Mouse (Mus musculus) left cerebral cortex, postnatal 4 days (tissue): ENCODE data around the gene Gm28230. TPM values are rescaled to one million over a fixed set of nuclear protein-coding genes. Genes with fewer than 3 reads are reported as not detected.

Experiments used
- DNase-seq: peaks from one replicate; pipeline ENCODE4 v3.0.0-alpha.2; 2022
- intact Hi-C: fragments of 180-260 bp; cut with DNase I; formaldehyde crosslinking; loops from one replicate; pipeline ENCODE4 v1.15.1; 2025
- total RNA-seq, 2 experiments: library from RNA; stranded (reverse); gene quantifications; 2 replicates each; pipeline ENCODE4 v1.2.3; 2021

Gene Gm28230
- total RNA-seq, 2 experiments from 2014 or later, result not detected

DNA sequence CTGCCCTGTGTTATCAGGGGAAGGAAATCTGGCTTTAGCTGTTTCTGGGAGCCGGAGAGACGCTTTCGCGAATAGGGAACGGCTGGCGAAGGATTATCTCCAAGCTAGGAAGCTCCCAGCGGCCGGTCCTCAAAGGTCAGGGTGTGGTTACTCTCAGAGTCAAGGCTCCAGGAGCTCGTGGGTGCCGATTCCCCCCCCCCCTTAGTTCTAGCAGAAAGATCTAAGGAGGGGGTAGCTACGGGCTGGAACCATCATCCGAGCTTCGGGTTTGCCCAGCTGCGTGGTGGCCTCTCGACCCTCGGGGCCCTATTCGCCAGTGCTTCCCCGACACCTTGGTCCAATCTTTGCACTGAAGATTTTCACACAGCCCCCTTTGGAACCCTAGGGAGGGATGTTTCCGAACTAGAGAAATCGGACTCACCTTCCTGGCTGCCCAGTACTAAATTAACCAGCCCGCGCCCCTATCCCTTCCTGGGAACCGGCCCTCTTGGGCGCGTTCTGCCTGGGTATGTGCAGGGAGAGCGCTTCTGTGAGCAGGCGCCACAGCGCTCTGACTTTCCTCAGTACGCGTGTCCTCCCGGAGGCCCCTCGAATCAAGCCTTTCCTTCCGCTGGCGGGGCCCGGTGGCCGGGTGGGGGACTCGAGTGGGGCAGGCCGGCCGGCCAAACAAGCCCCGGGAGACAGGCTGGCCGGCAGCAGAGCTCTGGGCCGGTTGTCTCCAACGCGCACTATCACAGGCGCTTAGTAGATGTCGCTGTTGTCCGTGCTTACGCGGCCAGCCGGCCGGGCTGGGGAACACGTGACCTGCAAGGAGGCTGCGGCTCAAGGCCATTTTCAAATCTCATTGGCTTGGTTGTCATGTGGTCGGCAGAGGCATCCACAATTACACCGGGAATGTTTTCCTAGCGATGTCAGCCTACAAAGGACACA is 35.2 kb upstream of the Gm28230 start, which contains the start of gene Hoxd10:
TSS of gene Hoxd10 (plus strand) at position 903 of the 930 bp plus-strand sequence.
- DNase-seq, result peak; percentile 52
- intact Hi-C loops, result loop anchor here (10.0 kb wide), 1 partner anchor 1414 kb away; no protein-coding TSS in a partner anchor

DNA sequence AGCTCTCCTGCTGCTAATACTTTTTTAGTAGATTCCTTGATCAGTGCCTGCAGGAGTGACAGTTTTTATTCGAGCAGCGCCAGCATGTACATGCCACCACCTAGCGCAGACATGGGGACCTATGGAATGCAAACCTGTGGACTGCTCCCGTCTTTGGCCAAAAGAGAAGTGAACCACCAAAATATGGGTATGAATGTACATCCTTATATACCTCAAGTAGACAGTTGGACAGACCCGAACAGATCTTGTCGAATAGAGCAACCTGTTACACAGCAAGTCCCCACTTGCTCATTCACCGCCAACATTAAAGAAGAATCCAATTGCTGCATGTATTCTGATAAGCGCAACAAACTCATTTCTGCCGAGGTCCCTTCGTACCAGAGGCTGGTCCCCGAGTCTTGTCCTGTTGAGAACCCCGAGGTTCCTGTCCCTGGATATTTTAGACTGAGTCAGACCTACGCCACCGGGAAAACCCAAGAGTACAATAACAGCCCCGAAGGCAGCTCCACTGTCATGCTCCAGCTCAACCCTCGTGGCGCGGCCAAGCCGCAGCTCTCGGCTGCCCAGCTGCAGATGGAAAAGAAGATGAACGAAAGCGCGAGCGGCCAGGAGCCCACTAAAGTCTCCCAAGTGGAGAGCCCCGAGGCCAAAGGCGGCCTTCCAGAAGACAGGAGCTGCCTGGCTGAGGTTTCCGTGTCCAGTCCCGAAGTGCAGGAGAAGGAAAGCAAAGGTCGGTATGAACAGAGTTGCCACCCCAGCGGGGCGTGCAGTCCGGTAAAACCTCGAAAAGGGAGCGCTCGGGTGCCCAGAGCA is 34.3 kb upstream of the Gm28230 start:
- intact Hi-C loops, result loop anchor here (10.0 kb wide), 1 partner anchor 1413 kb away; no protein-coding TSS in a partner anchor

DNA sequence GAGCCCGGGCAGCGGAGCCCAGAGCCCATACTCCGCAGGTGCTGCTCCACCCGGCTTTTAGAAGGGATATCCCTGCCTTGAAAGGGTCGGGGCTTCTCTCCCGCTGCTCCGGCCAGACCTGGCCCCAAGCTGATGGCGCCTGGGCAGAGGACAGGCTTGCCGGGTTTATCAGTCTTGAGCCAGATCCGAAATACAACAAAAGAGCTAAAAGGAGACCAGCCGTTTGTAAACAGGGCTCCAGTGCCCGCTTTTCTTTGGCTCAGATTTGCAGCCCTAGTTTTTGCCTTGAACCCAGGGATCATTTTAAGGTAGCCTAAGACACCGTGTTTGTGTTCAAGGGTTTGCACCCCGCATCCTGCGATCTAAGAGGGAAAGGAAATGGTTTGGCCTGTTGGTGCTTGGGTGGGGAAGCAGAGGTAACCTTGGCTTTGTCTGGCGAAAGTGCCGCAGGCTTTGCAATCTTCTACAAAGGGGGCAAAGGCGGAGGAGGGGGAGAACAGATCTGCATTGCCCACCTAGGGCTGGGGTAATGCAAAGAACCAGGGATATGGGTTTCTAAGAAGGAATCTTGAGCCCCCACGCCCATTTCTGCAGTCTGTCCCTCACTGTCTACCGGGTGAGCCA is 33.6 kb upstream of the Gm28230 start:
- intact Hi-C loops, result loop anchor here (10.0 kb wide), 1 partner anchor 1412 kb away; no protein-coding TSS in a partner anchor
- DNase-seq, result no peak

More for the DNA sequence above, 34.3 kb upstream of the Gm28230 start:
- DNase-seq, result no peak

DNA sequence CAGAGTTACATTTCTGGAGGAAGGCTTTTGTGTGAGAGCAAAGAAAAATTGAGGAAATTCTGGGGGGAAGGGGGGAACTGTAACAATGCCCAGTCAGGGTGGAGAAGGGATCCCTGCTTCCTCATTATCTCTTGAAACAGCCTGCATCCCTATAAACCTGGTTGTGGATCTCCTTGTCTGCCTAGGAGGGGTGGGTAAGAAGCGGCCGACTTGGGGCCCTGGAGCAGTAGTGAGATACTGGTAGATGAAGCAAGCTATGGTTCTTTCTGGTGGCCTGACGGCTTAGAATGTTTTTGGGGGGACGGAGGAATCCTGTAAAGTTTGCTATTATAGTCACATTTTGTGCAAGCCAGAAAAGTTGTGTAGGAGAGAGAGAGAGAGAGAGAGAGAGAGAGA is 33.1 kb upstream of the Gm28230 start:
- no peak for DNase-seq
- intact Hi-C loops, result loop anchor here (10.0 kb wide), 1 partner anchor 1411 kb away; no protein-coding TSS in a partner anchor

DNA sequence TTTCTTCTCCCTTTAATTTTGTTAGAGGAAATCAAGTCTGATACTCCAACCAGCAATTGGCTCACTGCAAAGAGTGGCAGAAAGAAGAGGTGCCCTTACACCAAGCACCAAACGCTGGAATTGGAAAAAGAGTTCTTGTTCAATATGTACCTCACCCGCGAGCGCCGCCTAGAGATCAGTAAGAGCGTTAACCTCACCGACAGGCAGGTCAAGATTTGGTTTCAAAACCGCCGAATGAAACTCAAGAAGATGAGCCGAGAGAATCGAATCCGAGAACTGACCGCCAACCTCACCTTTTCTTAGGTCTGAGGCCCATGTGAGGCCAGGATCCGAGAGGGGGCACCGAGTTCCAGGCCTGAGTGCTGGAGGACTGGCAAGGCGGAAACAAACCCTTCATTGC is 32.5 kb upstream of the Gm28230 start:
- DNase-seq, result no peak
- intact Hi-C loops, result loop anchor here (10.0 kb wide), 1 partner anchor 1411 kb away; no protein-coding TSS in a partner anchor

DNA sequence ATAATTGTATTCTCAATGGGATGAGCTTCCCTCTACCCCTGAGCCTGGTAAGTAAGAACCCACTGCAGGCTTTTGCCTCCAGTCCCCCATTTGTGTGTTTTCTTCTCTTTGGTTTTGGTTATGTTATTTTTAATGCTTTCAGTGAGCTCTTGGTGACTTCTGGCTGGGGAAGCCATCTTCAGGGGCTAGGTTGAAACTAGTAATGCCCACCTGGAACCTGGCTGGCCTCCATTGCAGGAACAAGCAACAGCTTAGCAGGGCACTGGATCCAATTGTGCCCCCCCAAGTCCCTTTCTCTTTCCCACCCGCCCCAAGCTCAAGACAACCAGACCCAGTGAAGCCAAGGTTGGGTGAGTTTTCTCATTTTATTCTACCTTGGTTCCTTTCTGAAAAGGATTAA is 31.1 kb upstream of the Gm28230 start:
- intact Hi-C loops, result loop anchor here (10.0 kb wide), 1 partner anchor 1409 kb away; no protein-coding TSS in a partner anchor

DNA sequence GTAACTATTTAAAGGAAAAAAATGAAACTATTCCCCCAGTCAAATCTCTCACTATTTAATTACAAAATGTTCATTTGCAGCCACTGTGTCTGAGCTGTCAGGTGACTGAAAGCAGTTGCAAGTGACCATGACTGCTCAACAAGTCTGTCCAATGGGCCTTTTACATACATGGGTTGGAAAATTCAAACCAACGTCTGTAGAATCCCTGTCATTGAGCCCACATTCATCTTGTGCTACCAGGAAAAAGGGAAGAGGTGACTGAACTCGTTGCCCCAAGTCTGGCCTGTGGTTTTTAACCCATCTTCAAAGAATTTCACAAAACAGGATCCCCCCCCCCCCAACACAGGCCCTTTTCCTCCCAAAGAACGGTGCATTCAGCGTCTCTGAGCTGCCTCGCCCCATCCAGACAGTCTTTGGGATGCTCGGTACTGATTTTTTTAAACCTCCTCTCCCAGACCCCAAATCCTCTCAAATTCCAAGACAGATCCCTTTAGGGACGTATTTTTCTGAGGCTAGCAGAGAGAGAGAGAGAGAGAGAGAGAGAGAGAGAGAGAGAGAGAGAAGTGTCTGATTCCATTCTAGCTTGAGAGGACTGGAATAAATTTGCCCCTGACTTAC is 30.6 kb upstream of the Gm28230 start:
- intact Hi-C loops, result loop anchor here (10.0 kb wide), 1 partner anchor 1409 kb away; no protein-coding TSS in a partner anchor
- DNase-seq, result no peak

More for the DNA sequence above, 31.1 kb upstream of the Gm28230 start:
- DNase-seq, result no peak

DNA sequence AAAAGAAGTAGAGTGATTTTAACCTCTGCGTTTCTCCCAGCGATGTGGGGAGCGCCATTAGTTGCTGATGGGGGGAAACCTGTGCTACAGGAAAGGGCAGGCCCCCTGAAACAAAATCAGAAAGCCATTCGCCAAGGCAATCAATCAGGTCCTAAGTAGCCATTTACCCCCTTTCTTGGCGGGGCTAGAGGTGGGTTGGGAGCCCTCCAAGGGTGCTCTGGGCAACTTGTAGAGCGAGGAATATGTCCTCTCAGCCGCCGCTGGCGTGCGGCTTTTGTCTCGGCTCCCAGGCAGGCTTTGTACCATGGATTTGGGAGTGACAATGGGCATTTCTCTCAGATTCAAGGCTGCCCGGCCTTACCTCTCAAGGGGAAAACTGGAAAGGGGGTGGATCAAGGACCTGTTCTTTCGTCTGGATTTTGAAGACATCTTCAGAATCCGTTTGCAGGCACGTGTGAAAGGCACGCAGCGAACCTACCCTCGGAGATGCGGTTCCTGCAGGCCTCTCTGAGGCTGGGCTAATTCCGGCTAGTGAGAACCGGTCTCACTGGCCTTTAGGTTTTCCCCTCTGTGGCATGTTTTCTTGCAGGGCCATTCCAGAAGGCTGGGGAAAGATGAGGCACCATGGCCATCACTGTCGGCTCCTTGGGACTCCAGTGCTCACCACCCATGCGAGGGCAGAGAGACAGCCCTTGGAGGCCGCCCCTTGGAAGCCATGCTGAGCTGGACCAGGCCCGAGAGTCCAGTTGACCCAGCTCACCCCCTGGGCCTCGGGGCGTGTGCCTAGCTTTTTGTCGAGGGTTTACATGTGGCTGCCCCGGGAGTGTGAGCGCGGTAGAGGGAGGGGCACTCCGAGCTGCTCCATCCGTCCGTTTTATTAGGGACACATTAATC is 29.8 kb upstream of the Gm28230 start:
- no peak for DNase-seq
- intact Hi-C loops, result loop anchor here (10.0 kb wide), 1 partner anchor 1408 kb away; no protein-coding TSS in a partner anchor

DNA sequence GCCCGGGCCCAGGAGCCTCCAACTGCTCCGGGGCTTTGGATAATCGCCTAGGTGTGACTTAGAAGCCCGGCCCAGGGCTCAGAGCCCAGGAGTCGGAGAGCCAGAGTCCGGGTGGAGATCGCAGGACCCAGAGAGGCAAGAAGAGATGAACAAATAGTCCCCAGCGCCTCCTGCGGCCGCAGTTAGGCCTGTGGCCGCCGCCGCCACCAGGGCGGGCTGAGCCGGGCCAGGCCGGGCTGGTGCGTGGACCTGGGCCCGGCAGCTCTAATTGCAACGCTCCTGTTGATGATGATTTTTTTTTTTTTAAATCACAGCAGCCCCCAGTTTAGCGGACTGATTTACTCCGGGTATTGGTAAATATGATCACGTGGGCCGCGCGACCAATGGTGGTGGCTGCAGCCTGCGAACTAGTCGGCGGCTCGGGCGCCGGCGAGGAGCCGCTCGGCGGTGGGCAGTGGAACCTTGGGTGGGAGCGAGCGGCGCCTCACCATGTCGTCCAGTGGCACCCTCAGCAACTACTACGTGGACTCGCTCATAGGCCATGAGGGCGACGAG is 28.9 kb upstream of the Gm28230 start, which contains the start of gene Hoxd9:
TSS of gene Hoxd9 (plus strand) at position 161 of the 555 bp plus-strand sequence.
- intact Hi-C loops, result loop anchor here (10.0 kb wide), 1 partner anchor 1407 kb away; no protein-coding TSS in a partner anchor

DNA sequence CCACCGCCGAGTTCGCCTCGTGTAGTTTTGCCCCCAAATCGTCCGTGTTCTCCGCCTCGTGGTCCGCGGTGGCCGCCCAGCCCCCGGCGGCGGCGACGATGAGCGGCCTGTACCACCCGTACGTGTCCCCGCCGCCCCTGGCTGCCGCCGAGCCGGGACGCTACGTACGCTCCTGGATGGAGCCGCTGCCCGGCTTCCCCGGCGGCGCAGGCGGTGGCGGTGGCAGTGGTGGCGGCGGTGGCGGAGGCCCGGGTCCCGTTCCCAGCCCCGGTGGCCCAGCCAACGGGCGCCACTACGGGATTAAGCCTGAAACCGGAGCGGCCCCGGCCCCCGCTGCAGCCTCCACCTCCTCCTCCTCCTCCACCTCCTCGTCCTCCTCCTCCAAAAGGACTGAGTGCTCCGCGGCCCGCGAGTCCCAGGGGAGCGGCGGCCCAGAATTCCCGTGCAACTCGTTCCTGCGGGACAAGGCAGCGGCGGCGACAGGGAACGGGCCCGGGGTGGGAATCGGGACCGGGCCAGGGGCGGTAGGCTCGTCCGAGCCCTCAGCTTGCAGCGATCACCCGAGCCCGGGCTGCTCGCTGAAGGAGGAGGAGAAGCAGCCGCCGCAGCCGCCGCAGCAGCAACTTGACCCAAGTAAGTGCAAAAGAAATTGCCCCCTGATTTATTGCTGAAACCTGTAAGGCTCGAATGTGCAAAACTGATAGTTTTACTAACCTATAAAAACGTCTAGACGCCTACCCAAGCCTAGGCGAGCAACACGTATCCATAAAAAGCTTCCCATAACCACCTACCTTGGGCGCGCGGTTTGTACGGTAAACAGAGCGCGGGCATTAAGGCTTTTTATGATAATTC is 28.1 kb upstream of the Gm28230 start:
- DNase-seq, result no peak
- intact Hi-C loops, result loop anchor here (10.0 kb wide), 1 partner anchor 1406 kb away; no protein-coding TSS in a partner anchor

More for the DNA sequence above, 28.9 kb upstream of the Gm28230 start, which contains the start of gene Hoxd9:
- no peak for DNase-seq

DNA sequence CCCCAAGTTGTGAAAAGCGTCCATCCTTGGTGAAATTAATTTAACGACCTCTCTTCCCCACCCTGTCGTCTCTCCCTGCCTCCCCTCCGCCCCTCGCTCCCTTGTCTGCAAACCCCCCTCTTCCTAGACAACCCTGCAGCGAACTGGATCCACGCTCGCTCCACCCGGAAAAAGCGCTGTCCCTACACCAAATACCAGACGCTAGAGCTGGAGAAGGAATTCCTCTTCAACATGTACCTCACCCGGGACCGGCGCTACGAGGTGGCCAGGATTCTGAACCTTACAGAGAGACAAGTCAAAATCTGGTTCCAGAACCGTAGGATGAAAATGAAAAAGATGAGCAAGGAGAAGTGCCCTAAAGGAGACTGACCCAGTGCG is 27.5 kb upstream of the Gm28230 start:
- DNase-seq, result no peak
- intact Hi-C loops, result loop anchor here (10.0 kb wide), 1 partner anchor 1406 kb away; no protein-coding TSS in a partner anchor

DNA sequence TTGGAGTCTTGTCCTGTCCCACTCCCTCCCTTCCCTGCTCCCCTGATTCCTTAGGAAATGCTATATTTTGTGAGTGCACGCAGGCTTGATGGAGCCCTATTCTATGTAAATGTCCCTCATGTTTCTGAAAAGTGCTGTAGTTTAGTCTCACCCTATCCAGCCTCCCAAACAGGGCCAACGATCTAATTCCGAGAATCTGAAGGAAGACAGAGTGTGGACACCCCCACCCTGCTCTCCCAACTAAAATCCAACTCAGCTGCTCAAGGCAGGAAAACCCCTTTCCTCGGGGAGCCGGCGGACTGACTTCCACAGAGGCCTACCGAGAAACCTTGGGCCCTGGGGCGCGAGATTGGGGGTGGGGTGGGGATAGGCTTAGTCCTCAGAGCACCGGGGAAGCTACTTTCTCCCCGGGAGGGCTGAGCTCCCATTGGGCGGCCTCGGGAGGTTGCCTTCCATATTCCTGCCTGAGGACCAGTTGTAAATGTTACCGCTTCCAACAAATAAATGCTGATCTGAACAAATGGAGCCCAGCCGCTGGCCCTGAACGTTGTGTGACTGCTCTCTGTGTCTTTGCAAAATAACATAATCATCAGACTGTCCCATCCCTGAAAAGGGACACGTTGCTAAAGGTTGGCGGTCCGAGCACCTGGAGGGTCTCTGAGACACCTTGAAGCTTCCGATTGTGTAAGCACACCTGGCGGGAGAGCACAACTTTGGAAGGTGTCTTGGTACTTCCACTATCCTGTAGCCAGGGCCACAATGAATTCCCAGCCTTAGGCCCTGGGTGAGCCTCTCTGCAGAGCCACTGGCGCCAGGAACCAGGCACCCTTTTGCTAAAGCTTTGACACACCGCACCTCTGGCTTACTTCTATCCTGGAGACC is 26.6 kb upstream of the Gm28230 start:
- intact Hi-C loops, result loop anchor here (5.0 to 10.0 kb wide), 2 partner anchors 437 to 1405 kb away; no protein-coding TSS in a partner anchor
- DNase-seq, result no peak

DNA sequence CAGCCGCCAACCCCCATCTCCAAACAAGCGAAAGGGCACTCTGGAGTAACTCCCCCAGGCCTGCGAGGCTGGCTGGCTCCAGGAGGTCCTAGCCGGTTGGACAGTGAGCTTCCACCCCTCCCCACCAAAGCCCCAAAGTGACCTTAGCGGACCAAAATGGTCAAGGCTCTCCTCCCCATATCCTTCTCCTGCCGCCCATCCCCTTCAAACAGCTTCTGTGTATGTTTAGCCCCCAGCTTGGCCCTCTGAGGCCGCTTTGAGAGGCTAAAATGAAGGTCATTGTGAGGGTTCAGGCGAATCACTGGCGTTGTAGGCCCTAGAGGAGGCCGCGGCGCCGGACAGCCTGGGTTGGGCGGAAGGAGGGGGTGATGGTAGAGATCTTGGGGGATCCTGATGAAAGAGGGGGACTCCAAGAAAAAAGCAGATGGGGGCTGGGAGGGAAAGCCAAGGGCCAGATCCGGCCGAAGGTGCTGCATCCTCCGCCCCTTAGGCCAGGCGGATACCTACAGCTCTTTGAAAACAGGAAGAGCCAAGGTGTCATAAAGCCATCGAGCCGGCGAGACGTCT is 25.9 kb upstream of the Gm28230 start:
- intact Hi-C loops, result loop anchor here (5.0 kb wide), 1 partner anchor 437 kb away; no protein-coding TSS in a partner anchor
- no peak for DNase-seq

DNA sequence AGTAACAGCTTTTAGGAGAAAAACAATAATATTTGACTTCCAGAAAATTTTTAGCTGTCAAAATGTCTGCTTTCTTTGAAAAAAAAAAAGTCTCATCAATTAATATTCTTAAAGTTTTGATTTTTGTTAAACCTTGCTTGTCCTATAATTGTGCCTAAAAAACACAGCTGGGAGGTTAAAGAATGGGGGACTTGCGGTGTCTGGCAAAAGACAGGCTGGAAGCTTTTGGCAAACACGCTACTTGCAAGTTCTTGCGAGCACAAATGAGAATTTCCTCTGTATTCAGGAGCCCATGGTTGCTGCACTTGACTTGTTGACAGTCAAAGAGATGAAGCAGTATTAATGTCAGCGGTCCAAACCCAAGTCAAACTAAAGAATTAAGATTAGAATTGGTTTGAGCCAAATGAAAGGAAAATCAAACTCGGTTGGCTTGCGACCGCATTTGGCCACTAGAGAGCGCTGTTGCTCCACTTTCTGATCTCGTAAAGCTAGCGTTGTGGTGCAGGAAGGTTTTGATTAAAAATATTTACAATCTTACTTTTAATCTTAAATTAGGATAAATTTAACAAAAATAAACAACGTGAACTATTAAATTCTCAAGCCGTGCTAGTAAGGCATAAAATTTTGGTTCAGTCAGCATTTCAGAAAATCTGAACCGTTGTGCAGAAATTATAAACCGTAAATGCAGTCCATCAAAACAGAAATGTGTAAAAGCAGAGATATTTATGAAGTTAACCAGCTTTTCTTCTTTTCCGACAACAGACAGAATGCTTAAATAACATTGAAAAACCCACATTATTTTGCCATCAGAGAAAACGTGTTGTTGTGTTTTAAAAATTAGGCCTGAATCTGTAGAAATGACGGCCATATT is 24.3 kb upstream of the Gm28230 start:
- intact Hi-C loops, result loop anchor here (1.0 to 5.0 kb wide), 2 partner anchors 435 to 886 kb away; no protein-coding TSS in a partner anchor
- DNase-seq, result peak; percentile 79

DNA sequence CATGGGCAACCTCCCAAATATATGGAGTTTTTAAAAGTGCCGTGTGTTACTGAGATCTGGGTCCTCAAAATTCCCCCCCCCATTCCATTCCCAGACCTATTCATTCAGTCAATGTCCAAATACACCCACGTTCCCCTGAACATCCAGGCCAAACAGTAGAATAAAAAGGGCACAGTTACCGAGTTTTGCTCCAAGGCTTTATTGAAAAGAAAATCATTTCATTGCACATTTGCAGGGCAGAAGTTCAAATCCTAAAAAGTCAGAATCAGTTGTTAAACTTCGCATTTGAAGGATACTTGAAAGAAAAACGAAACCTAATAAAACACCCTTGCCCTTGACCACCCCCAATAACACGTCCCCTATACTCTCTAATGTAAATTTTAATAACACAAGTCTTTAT is 23.7 kb upstream of the Gm28230 start:
- intact Hi-C loops, result loop anchor here (1.0 to 5.0 kb wide), 2 partner anchors 434 to 885 kb away; no protein-coding TSS in a partner anchor
- no peak for DNase-seq
